Mouse (Mus musculus): ENCODE measurements around the gene Asf1a. TPM values are rescaled to one million over a fixed set of nuclear protein-coding genes. Genes with fewer than 3 reads are reported as not detected.
"Not testable (repeated sequence)": the region's sequence is repeated elsewhere in the genome, so short reads cannot be mapped to it uniquely, and the experiment has no call there.

Asf1a gene
- total and polyA plus RNA-seq, 3 experiments: 4.5 to 56.9 (median 50.2) TPM

DNA sequence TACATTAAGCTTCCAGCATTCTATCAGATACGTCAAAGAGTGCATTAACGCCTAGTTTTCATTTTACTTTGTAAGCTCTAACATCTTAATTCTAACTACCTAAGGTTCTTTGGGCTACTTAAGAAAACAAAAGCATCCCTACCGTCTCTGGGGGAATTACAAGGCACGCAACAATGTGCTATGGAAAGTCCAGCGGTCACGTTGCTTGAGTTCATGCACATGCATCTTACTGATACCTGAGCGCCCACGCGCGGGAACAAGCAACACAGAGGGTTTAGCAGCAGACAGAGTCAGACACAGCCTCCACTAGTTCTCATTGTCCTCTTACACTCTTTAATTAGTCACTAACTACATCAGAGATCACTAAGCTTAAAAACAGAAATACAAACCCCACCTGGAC is 37.6 kb downstream of the Asf1a start:
- Histone ChIP-seq H3K27me3 (ENCODE audit: insufficient read depth, low read length) (no peaks in the 10 kb centered on the region), H3K36me3 (replicated peaks) (no peaks in the 10 kb centered on the region), H3K9me3 (replicated peaks) (no peaks in the 10 kb centered on the region), H3K4me1 (ENCODE audit: insufficient read depth, low read depth, low read length) (no peaks in the 10 kb centered on the region), H3K4me3 (ENCODE audit: low read depth, low read length) (no peak overlapping the region)
- TF ChIP-seq GATA2 (IDR thresholded peaks at IDR 0.05; ENCODE audit: borderline replicate concordance, low read depth, low read length) (no peak), CTCF (IDR thresholded peaks at IDR 0.05; ENCODE audit: low read depth, low read length) (no peak), TAL1 (conservative IDR thresholded peaks at IDR 0.05; ENCODE audit: low read depth, low read length) (no peak), POLR2AphosphoS5 (IDR thresholded peaks at IDR 0.05; ENCODE audit: insufficient replicate concordance, low read depth, low read length) (no peak), GATA1 (IDR thresholded peaks at IDR 0.05; ENCODE audit: borderline replicate concordance, low read length) (no peak)
- DNase-seq (ENCODE audit: low spot score) (no peak), ATAC-seq (ENCODE audit: extremely low read depth, insufficient number of reproducible peaks, low FRiP score, poor library complexity, severe bottlenecking) (no peak)

GRCm38 (mm10) chr10:53635246-53635971 is 38.9 kb downstream of the Asf1a start:
- TF ChIP-seq CTCF (IDR thresholded peaks at IDR 0.05; ENCODE audit: low read depth, low read length): no peak
- TF ChIP-seq POLR2AphosphoS5 (IDR thresholded peaks at IDR 0.05; ENCODE audit: insufficient replicate concordance, low read depth, low read length): no peak
- TF ChIP-seq TAL1 (conservative IDR thresholded peaks at IDR 0.05; ENCODE audit: low read depth, low read length): no peak
- no peak for TF ChIP-seq GATA1 (IDR thresholded peaks at IDR 0.05; ENCODE audit: borderline replicate concordance, low read length)
- TF ChIP-seq GATA2 (IDR thresholded peaks at IDR 0.05; ENCODE audit: borderline replicate concordance, low read depth, low read length): no peak
- no peaks in the 10 kb centered on the region for H3K9me3 ChIP-seq (replicated peaks)
- no peak overlapping the region for H3K4me3 ChIP-seq (ENCODE audit: low read depth, low read length)
- no peaks in the 10 kb centered on the region for H3K27me3 ChIP-seq (ENCODE audit: insufficient read depth, low read length)
- no peak for ATAC-seq (ENCODE audit: extremely low read depth, insufficient number of reproducible peaks, low FRiP score, poor library complexity, severe bottlenecking)
- no peak for DNase-seq (ENCODE audit: low spot score)
- H3K4me1 ChIP-seq (ENCODE audit: insufficient read depth, low read depth, low read length): no peaks in the 10 kb centered on the region
- H3K36me3 ChIP-seq (replicated peaks): no peaks in the 10 kb centered on the region

DNA sequence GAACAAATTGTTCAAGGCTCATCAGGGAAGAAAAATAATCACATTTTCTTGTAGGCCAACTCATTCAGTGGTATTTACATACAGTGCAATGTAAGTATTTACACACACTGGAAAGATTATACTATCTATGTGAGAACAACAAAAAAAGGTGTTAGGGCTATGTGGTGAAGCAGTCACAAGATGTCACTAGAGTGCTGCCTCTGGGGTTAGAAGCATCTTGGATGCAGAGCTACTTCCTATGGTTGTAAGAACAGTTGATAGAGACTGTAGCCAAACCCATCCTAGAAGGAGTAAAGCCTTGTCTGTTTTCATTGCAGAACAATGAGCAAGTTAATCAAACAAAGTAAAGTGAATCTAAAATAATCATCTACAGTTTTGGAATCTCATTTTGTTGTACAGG is 45.0 kb downstream of the Asf1a start:
- Histone ChIP-seq H3K4me3 (ENCODE audit: low read depth, low read length) (no peak overlapping the region), H3K9me3 (replicated peaks) (no peaks in the 10 kb centered on the region), H3K36me3 (replicated peaks) (no peaks in the 10 kb centered on the region), H3K4me1 (ENCODE audit: insufficient read depth, low read depth, low read length) (no peaks in the 10 kb centered on the region), H3K27me3 (ENCODE audit: insufficient read depth, low read length) (no peaks in the 10 kb centered on the region)
- DNase-seq (ENCODE audit: low spot score) (no peak), ATAC-seq (ENCODE audit: extremely low read depth, insufficient number of reproducible peaks, low FRiP score, poor library complexity, severe bottlenecking) (no peak)
- TF ChIP-seq POLR2AphosphoS5 (IDR thresholded peaks at IDR 0.05; ENCODE audit: insufficient replicate concordance, low read depth, low read length): no peak
- no peak for TF ChIP-seq TAL1 (conservative IDR thresholded peaks at IDR 0.05; ENCODE audit: low read depth, low read length)
- no peak for TF ChIP-seq GATA2 (IDR thresholded peaks at IDR 0.05; ENCODE audit: borderline replicate concordance, low read depth, low read length)
- TF ChIP-seq GATA1 (IDR thresholded peaks at IDR 0.05; ENCODE audit: borderline replicate concordance, low read length): no peak
- no peak for TF ChIP-seq CTCF (IDR thresholded peaks at IDR 0.05; ENCODE audit: low read depth, low read length)

GRCm38 (mm10) chr10:53650683-53651082 is 54.1 kb downstream of the Asf1a start:
- Histone ChIP-seq H3K9me3 (replicated peaks) (no peaks in the 10 kb centered on the region), H3K36me3 (replicated peaks) (no peaks in the 10 kb centered on the region), H3K4me1 (ENCODE audit: insufficient read depth, low read depth, low read length) (no peaks in the 10 kb centered on the region), H3K4me3 (ENCODE audit: low read depth, low read length) (no peak overlapping the region), H3K27me3 (ENCODE audit: insufficient read depth, low read length) (no peaks in the 10 kb centered on the region)
- DNase-seq (ENCODE audit: low spot score) (no peak), ATAC-seq (ENCODE audit: extremely low read depth, insufficient number of reproducible peaks, low FRiP score, poor library complexity, severe bottlenecking) (no peak)
- TF ChIP-seq POLR2AphosphoS5 (IDR thresholded peaks at IDR 0.05; ENCODE audit: insufficient replicate concordance, low read depth, low read length): no peak

DNA sequence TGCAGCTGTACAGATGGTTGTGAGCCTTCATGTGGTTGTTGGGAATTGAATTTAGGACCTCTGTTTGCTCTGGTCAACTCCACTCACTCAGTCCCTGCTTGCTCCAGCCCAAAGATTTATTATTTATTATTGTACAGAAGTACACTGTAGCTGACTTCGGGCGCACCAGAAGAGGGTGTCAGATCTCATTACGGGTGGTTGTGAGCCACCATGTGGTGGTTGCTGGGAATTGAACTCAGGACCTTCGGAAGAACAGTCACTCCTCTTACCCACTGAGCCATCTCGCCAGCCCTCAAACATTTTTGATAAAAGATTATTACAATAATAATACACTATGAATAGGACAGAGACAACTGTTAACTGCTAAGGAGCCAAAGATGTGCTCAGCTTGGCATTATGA is 57.7 kb downstream of the Asf1a start:
- not testable (repeated sequence) for H3K4me3 ChIP-seq (ENCODE audit: low read depth, low read length); H3K4me1 ChIP-seq (ENCODE audit: insufficient read depth, low read depth, low read length); H3K9me3 ChIP-seq (replicated peaks); H3K36me3 ChIP-seq (replicated peaks); ATAC-seq (ENCODE audit: extremely low read depth, insufficient number of reproducible peaks, low FRiP score, poor library complexity, severe bottlenecking); H3K27me3 ChIP-seq (ENCODE audit: insufficient read depth, low read length); DNase-seq (ENCODE audit: low spot score)

Other genes starting within 250 kb of the Asf1a start
- not detected in 2 replicates for gene Cep85l, start 216.8 kb upstream of the Asf1a start, total RNA-seq (2014; fragmentation: Nextera tagmentation)
- gene Cep85l, start 216.8 kb upstream of the Asf1a start, total RNA-seq (2017): under 0.01 and 0.44 TPM in 2 replicates
- not detected in 2 replicates for gene Cep85l, start 216.8 kb upstream of the Asf1a start, polyA plus RNA-seq (2012)
- 8.5 and 8.7 TPM in 2 replicates for gene Mcm9, start 33.7 kb downstream of the Asf1a start, total RNA-seq (2014; fragmentation: Nextera tagmentation)
- gene Mcm9, start 33.7 kb downstream of the Asf1a start, total RNA-seq (2017): 8.2 and 10.8 TPM in 2 replicates
- 2.1 and 2.4 TPM in 2 replicates for gene Mcm9, start 33.7 kb downstream of the Asf1a start, polyA plus RNA-seq (2012)
- gene Fam184a, start 154.4 kb downstream of the Asf1a start, total RNA-seq (2014; fragmentation: Nextera tagmentation): not detected in 2 replicates
- gene Fam184a, start 154.4 kb downstream of the Asf1a start, total RNA-seq (2017): 0.06 TPM in 1 of 2 replicates, not detected in the other
- not detected in 2 replicates for gene Fam184a, start 154.4 kb downstream of the Asf1a start, polyA plus RNA-seq (2012)